Mouse (Mus musculus) adrenal gland, postnatal 25 days (tissue): ENCODE data around the gene Snapin. TPM values are rescaled to one million over a fixed set of nuclear protein-coding genes. Genes with fewer than 3 reads are reported as not detected.
A peak's percentile ranks its signal among the peaks of the same experiment; 100 is the strongest.

ENCODE experiments used
- DNase-seq: peaks from one replicate; pipeline ENCODE4 v3.0.0; 2021; ENCODE audit warnings: mixed read lengths
- long read RNA-seq: library from polyadenylated mRNA; stranded (forward); transcript quantifications from one replicate; pipeline ENCODE4 v2.0.0, GENCODE M21; 2021
- total RNA-seq: library from RNA; stranded (reverse); gene quantifications from 2 replicates; pipeline ENCODE4 v1.2.3, GENCODE M21; 2021

Snapin gene
- 67.2 and 74.0 TPM in 2 replicates for total RNA-seq
- long read RNA-seq, transcript Snapin-203 (4 exons, 1,928 nt), result major isoform, 29 of 45 reads
- long read RNA-seq, partial matches to known transcripts, result 0 of 45 reads
- long read RNA-seq, other reads (novel, unspliced or antisense), result 7 of 45 reads

DNA sequence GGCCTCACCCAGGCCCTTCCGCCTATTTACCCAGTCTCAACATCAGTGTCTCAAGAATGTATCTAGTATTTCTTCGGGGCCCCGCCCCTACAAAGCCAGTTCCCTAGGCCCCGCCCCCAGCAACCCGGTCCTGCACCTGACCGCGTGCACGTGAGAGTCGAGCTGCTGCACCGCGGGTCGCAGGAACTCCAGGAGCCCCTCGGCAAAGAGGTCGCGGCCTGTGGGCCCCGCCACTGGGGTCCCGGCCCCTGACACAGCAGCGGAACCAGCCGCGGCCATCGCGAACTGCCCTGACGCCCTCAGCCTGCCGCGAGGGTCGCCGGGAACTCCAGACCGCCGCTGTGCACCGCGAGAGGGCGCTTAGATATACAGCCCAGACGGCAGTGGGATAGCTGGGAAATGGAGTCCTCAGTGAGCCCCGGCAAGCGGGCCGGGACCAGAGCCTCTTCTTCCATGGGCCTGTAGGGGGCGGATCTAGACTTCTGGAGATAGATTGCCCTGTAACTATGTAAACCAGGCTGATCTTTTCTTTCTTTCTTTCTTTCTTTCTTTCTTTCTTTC, at the start of gene Snapin:
TSS of gene Snapin (minus strand) at position 338 of the 561 bp plus-strand sequence.
- peak; percentile 92 for DNase-seq

DNA sequence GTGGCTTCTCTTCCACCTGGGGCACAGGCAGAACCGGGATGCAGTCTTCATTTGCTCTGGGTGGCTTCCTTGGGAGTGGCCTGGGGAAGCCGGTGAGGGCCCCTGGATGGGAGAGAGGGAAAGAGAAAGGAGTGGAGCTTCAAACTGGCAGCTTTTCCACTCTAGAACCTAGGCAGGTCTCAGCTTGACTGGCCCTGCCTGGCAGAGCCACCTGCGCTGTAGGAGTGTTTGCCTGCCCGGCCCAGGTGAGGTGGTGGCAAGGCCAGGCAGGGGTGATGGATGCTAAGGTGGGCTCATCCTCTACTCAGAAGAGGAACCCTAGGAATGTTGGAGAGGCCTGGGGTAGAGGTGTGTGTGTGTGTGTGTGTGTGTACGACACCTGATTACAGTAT, 47.1 kb upstream of the Snapin start:
- no peak for DNase-seq

DNA sequence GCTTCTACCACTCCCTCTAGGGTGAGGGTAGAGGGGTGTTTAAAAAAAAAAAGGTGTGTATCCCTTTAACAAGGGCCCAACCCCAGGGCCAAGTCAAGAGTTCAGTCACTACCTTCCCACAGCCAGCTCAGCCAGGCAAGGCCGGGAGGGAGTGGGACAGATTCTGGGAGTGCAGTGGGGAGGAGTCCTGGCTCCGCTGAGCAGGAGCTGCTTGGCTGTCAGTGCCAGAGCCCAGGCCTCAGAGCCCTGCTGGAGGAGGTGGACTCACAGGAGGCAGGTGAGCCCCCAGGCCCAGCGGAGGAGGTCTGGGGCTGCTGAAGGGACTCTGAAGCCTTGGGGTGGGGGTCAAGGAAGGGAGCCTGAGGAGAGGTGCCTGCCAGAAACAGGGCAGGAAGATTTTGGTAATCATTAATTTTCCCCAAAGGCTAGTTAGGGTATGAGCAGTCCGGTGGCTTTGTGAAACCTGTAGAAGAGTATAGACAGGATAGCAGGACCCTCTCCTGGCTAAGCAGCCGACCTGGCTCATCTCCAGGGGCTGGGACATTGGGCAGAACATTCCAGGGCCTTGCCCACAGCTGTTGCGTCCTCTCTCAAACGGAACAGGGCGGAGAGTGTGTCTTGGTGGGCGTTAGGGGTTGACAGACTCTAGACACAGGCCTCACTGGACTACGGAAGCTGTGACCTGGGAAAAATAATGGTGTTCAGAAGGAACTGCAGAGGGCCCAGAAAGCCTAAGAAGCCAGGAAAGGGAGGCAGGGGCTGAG, 46.5 kb upstream of the Snapin start, which contains the start of gene S100a16:
TSS of gene S100a16 (plus strand) at position 114 of the 764 bp plus-strand sequence.
- peak; percentile 77 for DNase-seq

DNA sequence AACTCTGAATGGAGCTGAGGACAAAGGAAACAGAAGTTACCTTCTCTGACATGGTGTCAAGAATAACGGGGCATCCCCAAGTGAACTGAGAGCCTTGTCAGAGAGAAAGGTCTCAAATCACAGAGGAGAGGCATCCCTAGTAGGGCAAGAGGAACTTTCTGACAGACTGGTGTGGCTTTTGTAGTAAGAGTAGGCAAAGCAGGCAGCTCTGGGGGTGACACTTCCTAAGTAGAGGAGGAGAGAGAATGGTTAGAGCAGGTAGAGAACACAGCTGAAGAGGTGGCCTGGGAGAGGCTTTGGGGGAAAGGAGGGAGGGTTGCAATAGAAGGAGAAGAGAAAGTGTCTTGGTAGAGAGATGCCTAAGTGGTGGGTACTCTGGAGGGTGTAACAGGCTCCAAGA, 44.6 kb upstream of the Snapin start:
- no peak for DNase-seq

DNA sequence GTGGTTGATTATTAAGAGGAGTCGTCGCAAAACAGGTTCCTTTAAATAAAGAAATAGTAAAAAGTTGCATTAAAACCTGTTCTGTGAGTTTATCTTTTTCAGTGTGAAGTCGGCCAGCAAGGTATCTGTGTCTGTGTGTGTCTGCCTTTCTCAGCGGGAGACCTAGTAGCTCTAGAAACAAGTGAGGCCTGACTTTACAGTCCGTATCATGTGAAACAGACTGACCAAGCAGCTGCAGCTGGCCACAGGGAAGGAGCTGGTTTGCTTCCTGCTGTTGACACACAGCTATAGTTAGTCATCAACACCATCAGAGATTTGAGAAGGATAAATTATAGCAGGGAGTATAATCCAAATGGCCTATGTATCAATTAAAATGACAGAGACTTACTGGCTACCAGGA, 40.9 kb upstream of the Snapin start:
- no peak for DNase-seq

DNA sequence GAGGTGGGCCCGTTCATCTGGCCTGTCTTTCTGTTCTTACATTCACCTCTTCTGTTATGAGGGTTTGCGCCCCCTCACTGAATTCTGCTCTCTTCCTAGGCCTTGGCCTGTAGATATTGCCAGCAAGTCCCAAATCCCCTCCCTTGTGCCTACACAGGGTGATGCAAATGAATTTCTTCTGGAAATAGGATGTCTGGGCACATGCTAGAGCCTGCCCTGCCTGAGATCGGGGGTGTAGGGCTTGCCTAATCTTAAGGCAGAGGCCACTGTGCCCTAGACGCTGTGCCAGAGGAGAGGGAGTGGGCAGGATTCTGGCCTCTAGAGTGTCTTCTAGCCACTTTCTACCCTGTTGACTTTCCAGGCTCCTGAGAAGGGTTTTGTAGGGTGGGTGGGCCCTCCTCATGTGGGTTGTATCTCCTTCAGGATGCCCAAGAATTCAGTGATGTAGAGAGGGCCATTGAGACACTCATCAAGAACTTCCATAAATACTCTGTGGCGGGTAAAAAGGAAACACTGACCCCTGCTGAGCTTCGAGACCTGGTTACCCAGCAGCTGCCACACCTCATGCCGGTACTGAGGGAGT, 36.5 kb upstream of the Snapin start:
- DNase-seq, result no peak

DNA sequence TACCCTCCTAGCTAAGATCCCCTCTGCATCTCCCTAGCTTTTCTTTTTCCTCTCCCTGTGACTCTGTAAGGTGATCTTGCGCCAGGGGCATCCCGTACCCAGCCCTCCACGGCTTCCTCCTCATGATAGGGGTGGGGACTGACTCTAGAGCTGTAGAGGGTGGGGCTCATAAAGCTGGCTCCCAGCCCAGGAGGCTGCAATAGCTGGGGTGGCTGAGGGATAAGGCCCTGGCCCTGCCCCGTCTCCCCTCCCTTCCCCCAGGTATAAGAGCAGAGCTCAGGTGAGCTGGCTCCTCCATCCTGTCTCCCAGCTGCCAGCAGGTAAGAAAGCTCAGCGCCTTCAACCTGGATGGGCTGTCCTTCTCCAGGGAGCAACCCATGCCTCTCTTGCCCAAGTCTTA, 35.7 kb upstream of the Snapin start, which contains the start of gene S100a14:
TSS of gene S100a14 (plus strand) at position 277 of the 400 bp plus-strand sequence.
- DNase-seq, result no peak

- DNase-seq, result no peak
These were observed 35.2 kb upstream of the Snapin start for GRCm38 (mm10) chr3:90526076-90526475.

DNA sequence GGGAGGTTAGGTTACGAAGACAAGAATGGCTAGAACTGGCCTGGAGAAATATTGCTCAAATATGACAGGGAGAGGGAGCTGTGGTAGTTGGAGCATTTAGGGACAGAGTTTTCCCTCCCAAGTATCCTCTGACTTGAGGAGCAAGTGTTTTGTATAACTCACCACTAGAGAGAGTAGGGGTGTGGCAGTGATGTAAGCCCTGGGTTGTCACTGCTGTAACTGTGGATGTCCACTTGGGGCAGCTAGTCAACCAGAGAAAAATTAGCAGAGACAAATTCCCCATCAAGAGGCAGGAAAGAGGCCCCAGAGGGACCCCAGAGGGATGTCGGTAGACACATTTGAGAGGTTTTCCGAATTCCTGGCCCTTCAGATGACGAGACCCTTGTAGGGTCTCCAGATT, 34.6 kb upstream of the Snapin start:
- no peak for DNase-seq

GRCm38 (mm10) chr3:90517711-90518110, 26.9 kb upstream of the Snapin start:
- no peak for DNase-seq

- DNase-seq, result no peak
These were observed 25.0 kb upstream of the Snapin start for GRCm38 (mm10) chr3:90515789-90516188.

DNA sequence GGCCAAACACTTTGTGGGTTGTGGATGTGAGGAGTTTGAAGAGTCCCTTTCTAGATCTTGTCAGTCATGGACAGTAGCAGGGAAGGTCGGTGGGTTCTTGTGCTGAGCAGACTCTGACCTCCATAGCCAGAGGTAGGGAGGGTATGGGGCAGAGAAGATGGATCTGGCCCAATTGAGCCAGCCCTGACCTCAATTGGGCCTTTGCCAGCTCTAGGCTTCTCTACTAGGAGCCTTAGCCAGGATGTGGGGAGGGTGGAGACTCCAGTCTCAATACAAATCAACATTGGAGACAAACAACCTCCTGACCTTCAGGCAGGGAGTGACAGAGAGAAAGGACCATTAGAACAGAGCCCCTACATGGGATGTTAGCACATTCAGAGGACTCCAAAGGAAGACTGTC, 24.4 kb upstream of the Snapin start:
- peak; percentile 48 for DNase-seq

DNA sequence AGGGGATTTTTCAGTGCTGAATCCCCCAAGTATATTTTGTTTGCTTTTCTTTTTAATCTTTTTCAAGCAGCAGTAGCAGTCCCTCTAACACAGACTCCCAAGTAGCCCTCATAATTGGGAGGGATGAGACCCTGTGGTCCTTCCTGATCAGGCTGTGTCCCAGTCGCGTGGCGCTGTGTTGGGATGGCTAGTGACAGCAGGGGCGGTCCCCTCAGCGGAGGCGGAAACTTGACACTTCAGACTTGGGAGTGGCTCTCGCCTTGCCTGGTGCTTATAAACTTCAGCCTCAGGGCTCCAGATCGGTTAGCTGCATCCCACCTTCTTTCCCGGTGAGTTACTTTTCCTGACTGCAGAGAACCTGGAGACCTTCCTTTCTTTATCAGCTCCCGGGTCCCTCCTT, 23.9 kb upstream of the Snapin start:
- DNase-seq, result peak; percentile 73

DNA sequence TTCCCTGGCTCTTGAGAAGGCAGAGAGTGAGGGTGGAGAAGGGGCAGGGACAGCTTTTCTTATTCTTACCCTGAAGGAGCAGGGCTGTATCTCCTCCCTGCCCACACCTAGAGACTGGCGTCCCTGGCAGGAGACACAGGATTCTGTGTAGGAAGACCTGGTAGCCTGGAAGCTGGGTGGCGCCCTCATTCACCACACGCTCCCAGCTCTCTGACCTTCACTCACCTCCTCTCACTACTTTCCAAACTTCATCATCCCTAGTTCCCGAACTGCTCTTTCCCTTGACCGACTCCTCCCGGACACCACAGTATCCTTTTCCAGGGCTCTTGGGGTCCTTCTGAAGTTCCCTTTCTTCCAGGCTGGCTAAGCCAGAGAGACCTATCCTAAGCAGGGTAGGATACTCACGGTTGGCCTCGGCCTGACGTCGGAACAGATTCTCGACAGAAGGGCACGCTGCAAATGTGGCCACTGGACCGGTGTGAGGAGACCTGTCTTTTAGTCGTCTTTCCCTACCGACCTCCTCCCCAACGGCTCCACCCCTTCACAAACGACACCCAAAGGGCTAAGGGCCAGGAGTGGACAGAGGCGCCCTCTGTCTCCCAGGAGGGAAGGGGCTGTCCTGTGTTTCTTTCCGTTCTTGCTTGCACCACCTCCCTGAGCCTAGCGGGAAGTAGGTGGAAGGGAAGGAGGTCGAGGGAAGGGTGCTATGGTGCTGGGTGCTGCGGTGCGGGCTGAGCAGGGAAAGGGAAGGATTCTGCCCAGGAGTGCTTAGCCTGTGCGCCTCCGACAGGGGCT, 23.2 kb upstream of the Snapin start, which contains the start of the genes S100a1 and S100a13:
TSS of gene S100a1 (minus strand) at position 597 of the 795 bp plus-strand sequence.
TSS of gene S100a13 (plus strand) at position 640 of the 795 bp plus-strand sequence.
- peak; percentile 72 for DNase-seq

GRCm38 (mm10) chr3:90512948-90513642, 22.3 kb upstream of the Snapin start:
- DNase-seq, result no peak

DNA sequence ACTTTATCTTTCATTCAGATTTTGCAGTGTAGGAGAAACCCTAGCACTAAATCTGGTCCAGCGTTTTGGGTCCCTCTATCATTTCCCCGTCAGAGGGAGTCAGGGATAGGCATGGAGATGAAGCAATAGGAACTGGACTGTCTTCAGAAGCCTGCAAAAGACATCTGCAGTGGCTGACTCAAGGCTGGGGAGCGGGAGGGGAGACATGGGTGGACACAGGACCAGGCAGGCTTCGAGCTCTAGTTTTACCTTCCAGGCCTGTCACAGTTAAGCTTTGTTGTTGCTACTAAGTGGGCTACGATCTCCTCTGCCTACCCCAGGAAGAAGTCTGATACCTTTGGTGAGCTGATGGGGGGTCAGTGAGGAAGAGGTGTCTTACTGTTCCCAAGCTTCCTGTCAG, 21.4 kb upstream of the Snapin start:
- no peak for DNase-seq

- DNase-seq, result no peak
These were observed 18.9 kb upstream of the Snapin start for GRCm38 (mm10) chr3:90509747-90510123.

GRCm38 (mm10) chr3:90508950-90509746, 18.3 kb upstream of the Snapin start, which contains the start of gene Chtop:
Gene Chtop, minus strand, starts transcription at chr3:90509498.
- DNase-seq, result peak; percentile 100

DNA sequence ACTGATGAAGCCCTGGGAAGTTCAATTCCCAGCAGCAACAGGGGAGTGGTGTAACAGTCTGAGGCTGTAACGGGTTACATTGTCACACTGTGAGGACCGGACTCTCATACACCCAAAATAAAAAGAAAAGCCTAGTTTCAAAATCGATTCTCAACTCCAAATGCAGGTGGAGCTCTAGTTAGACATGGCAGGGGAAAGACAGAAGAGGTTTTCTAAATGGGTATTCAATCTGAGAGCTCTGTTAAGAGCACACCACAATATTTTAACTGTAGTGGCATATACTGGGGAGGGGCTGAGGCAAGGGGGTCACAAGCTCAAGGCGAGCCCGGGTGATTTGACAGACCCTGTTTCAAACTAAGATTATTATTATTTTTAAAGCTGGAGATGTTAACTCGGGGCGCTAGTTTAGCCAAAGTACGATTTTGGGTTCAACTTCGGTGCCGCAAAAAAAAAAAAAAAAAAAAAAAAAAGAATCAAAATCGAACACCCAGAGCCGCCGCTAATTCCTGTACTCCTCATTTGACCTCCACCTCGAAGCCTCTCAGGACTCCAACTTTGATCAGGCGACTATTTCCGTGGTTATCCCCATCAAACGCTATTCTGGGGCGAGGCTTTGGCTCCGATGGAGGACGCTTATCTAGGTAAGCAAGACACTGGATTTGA, 17.6 kb upstream of the Snapin start:
- no peak for DNase-seq

GRCm38 (mm10) chr3:90506362-90506761, 15.5 kb upstream of the Snapin start:
- no peak for DNase-seq
